Mouse (Mus musculus) limb, embryonic 11.5 days (tissue): Measurements from ENCODE around the gene Hnrnpa1. TPM values are rescaled to one million over a fixed set of nuclear protein-coding genes. Genes with fewer than 3 reads are reported as not detected.

Experiments
- ATAC-seq: fragments of 200-750 bp; cut with Nextera tagmentation; 2 replicates; pipeline ENCODE4 v1.8.0; 2017; ENCODE audit warnings: low read depth; ENCODE audit not compliant: insufficient number of reproducible peaks, low FRiP score, low TSS enrichment
- DNase-seq: peaks from one replicate; pipeline ENCODE4 v3.0.0-alpha.2; 2015; ENCODE audit warnings: low spot score
- H3K27ac ChIP-seq: fragments of 300-500 bp; sonication (generic); replicated peaks from 2 replicates; pipeline ENCODE4 v1.5.1; 2014; ENCODE audit warnings: low read depth, mild to moderate bottlenecking, low read length
- H3K27me3 ChIP-seq: fragments of 300-500 bp; sonication (generic); 2 replicates; pipeline ENCODE4 v1.6.1; 2014; ENCODE audit warnings: mild to moderate bottlenecking, low read length, mixed read lengths; ENCODE audit not compliant: control insufficient read depth, insufficient read depth
- H3K36me3 ChIP-seq: fragments of 300-500 bp; sonication (generic); 2 replicates; pipeline ENCODE4 v1.6.1; 2014; ENCODE audit warnings: mild to moderate bottlenecking, low read length, moderate library complexity, mixed read lengths; ENCODE audit not compliant: control insufficient read depth, insufficient read depth
- H3K4me1 ChIP-seq: fragments of 300-500 bp; sonication (generic); 2 replicates; pipeline ENCODE4 v1.6.1; 2014; ENCODE audit warnings: low read length, mixed read lengths; ENCODE audit not compliant: control insufficient read depth, insufficient read depth
- H3K4me2 ChIP-seq: fragments of 300-500 bp; sonication (generic); 2 replicates; pipeline ENCODE4 v1.6.1; 2014; ENCODE audit warnings: low read depth, mild to moderate bottlenecking, moderate library complexity; ENCODE audit not compliant: severe bottlenecking
- H3K4me3 ChIP-seq: fragments of 300-500 bp; sonication (generic); 2 replicates; pipeline ENCODE4 v1.5.1; 2014; ENCODE audit warnings: low read depth, low read length
- H3K9ac ChIP-seq: fragments of 300-500 bp; sonication (generic); 2 replicates; pipeline ENCODE4 v1.6.1; 2014; ENCODE audit warnings: mild to moderate bottlenecking, low read length
- H3K9me3 ChIP-seq: fragments of 300-500 bp; sonication (generic); 2 replicates; pipeline ENCODE4 v1.6.1; 2016; ENCODE audit warnings: low read length; ENCODE audit not compliant: control insufficient read depth
- WGBS: fragments of 180-500 bp; shearing (Covaris S2); extraction: QIAGEN DNeasy Blood & Tissue Kit; methylation state at CpG from one replicate; pipeline ENCODE4 v1.1.7; 2014; 5-methylcytosine and 5-hydroxymethylcytosine counted together
- polyA plus RNA-seq: library from polyadenylated mRNA; unstranded; fragments of >200 nt; fragmentation: Nextera tagmentation; extraction: Ambion mirVana; gene quantifications from 2 replicates; pipeline ENCODE4 v1.2.1, GENCODE M21; 2014

Hnrnpa1 gene
- polyA plus RNA-seq, 1 experiment from 2014 or later = 1,585 TPM

- no peak for DNase-seq
- no peak for ATAC-seq
- WGBS = 90% methylated on average over 6 of the region's 6 CpGs
- Histone ChIP-seq H3K27ac (no peak overlapping the region), H3K4me2 (no peak overlapping the region), H3K36me3 (no peaks in the 10 kb centered on the region), H3K4me3 (no peak overlapping the region), H3K4me1 (peaks cover 13% of the 10 kb centered on the region), H3K9me3 (no peaks in the 10 kb centered on the region), H3K9ac (no peak overlapping the region), H3K27me3 (no peaks in the 10 kb centered on the region)
Measured at GRCm38 (mm10) chr15:103256210-103256986, 16.2 kb downstream of the Hnrnpa1 start.

- Histone ChIP-seq H3K27ac (no peak within 1 kb of the TSS), H3K9ac (no peak within 1 kb of the TSS), H3K36me3 (no peaks in the 10 kb centered on the region), H3K4me3 (no peak within 1 kb of the TSS), H3K9me3 (no peaks in the 10 kb centered on the region), H3K27me3 (no peaks in the 10 kb centered on the region), H3K4me1 (peaks cover 13% of the 10 kb centered on the region), H3K4me2 (peak within 1 kb of the TSS; percentile 29; the same call in 1 of the 2 replicates)
- 11% methylated on average over 14 of the region's 15 CpGs for WGBS
- peak; percentile 41 for DNase-seq
- peak; percentile 27; the same call in 1 of the 2 replicates for ATAC-seq
Measured at GRCm38 (mm10) chr15:103257790-103258728, 17.8 kb downstream of the Hnrnpa1 start, which contains the start of gene Nfe2. Nfe2 (minus strand) TSS chr15:103258403.

GRCm38 (mm10) chr15:103259162-103259561, 18.9 kb downstream of the Hnrnpa1 start:
- Histone ChIP-seq H3K4me3 (no peak overlapping the region), H3K4me1 (peaks cover 13% of the 10 kb centered on the region), H3K9me3 (no peaks in the 10 kb centered on the region), H3K36me3 (no peaks in the 10 kb centered on the region), H3K27ac (no peak overlapping the region), H3K27me3 (no peaks in the 10 kb centered on the region), H3K9ac (no peak overlapping the region), H3K4me2 (no peak overlapping the region)
- WGBS = 82% methylated on average over 5 of the region's 5 CpGs
- DNase-seq (no peak), ATAC-seq (no peak)

GRCm38 (mm10) chr15:103259989-103260388, 19.8 kb downstream of the Hnrnpa1 start:
- Histone ChIP-seq H3K4me2 (no peak overlapping the region), H3K4me3 (no peak overlapping the region), H3K9me3 (no peaks in the 10 kb centered on the region), H3K27me3 (no peaks in the 10 kb centered on the region), H3K9ac (no peak overlapping the region), H3K4me1 (peaks cover 10% of the 10 kb centered on the region), H3K36me3 (no peaks in the 10 kb centered on the region), H3K27ac (no peak overlapping the region)
- no peak for ATAC-seq
- DNase-seq = no peak
- 71% methylated on average over 1 of the region's 1 CpGs for WGBS

- no peaks in the 10 kb centered on the region for H3K27me3 ChIP-seq
- no peaks in the 10 kb centered on the region for H3K9me3 ChIP-seq
- no peak for ATAC-seq
- H3K4me1 ChIP-seq = no peaks in the 10 kb centered on the region
- no peak overlapping the region for H3K4me3 ChIP-seq
- no peak overlapping the region for H3K9ac ChIP-seq
- WGBS = 90% methylated on average over 2 of the region's 2 CpGs
- H3K4me2 ChIP-seq = no peak overlapping the region
- no peak for DNase-seq
- no peaks in the 10 kb centered on the region for H3K36me3 ChIP-seq
- H3K27ac ChIP-seq = no peak overlapping the region
Measured at GRCm38 (mm10) chr15:103264794-103265193, 24.6 kb downstream of the Hnrnpa1 start.

- 86% methylated on average over 4 of the region's 4 CpGs for WGBS
- Histone ChIP-seq H3K9ac (no peak overlapping the region), H3K4me2 (no peak overlapping the region), H3K4me1 (peaks cover 3% of the 10 kb centered on the region; the same call in 1 of the 2 replicates), H3K9me3 (no peaks in the 10 kb centered on the region), H3K27me3 (no peaks in the 10 kb centered on the region), H3K36me3 (no peaks in the 10 kb centered on the region), H3K4me3 (no peak overlapping the region), H3K27ac (no peak overlapping the region)
- DNase-seq (no peak), ATAC-seq (no peak)
Measured at GRCm38 (mm10) chr15:103268903-103269302, 28.7 kb downstream of the Hnrnpa1 start.

GRCm38 (mm10) chr15:103272419-103273279, 32.4 kb downstream of the Hnrnpa1 start, which contains the start of gene Copz1:
Copz1 (plus strand) TSS chr15:103272714.
- H3K4me2 ChIP-seq = peak within 1 kb of the TSS; percentile 61
- H3K27ac ChIP-seq = 0 out of 2 replicates have a peak within 1 kb of the TSS, but pooled peaks have one; percentile 45
- DNase-seq = peak; percentile 93
- no peaks in the 10 kb centered on the region for H3K27me3 ChIP-seq
- H3K36me3 ChIP-seq = no peaks in the 10 kb centered on the region
- no peaks in the 10 kb centered on the region for H3K9me3 ChIP-seq
- H3K9ac ChIP-seq = peak within 1 kb of the TSS; percentile 79
- ATAC-seq = peak; percentile 99
- H3K4me3 ChIP-seq = peak within 1 kb of the TSS; percentile 71
- H3K4me1 ChIP-seq = peaks cover 3% of the 10 kb centered on the region; the same call in 1 of the 2 replicates
- under 1% methylated on average over 38 of the region's 38 CpGs for WGBS
